Mouse (Mus musculus): ENCODE measurements around the gene Ahcyl1. TPM values are rescaled to one million over a fixed set of nuclear protein-coding genes. Genes with fewer than 3 reads are reported as not detected.

The Ahcyl1 gene
- total RNA-seq, 1 experiment from 2014 or later = 272 TPM

Other genes with a start within 250 kb of the Ahcyl1 start
- gene Kcnc4, start 237.0 kb downstream of the Ahcyl1 start, total RNA-seq (2021) = 7.4 and 8.1 TPM in 2 replicates
- 3.1 and 3.3 TPM in 2 replicates for gene Slc6a17, start 178.5 kb downstream of the Ahcyl1 start, total RNA-seq (2021)
- gene Ubl4b, start 141.5 kb downstream of the Ahcyl1 start, total RNA-seq (2021) = not detected in 2 replicates
- gene Alx3, start 101.5 kb downstream of the Ahcyl1 start, total RNA-seq (2021) = not detected in 2 replicates
- not detected in 2 replicates for gene Gm10961, start 65.2 kb downstream of the Ahcyl1 start, total RNA-seq (2021)
- gene Strip1, start 64.9 kb downstream of the Ahcyl1 start, total RNA-seq (2021) = 33.5 TPM in 2 replicates
- gene Csf1, start 63.9 kb upstream of the Ahcyl1 start, total RNA-seq (2021) = 17.4 and 18.5 TPM in 2 replicates
- not detected in 2 replicates for gene Eps8l3, start 180.7 kb upstream of the Ahcyl1 start, total RNA-seq (2021)
- 28.2 and 30.2 TPM in 2 replicates for gene Gstm5, start 199.3 kb upstream of the Ahcyl1 start, total RNA-seq (2021)
- gene Gstm7, start 235.3 kb upstream of the Ahcyl1 start, total RNA-seq (2021) = 52.8 and 70.5 TPM in 2 replicates
- 3.3 and 5.9 TPM in 2 replicates for gene Gstm6, start 247.2 kb upstream of the Ahcyl1 start, total RNA-seq (2021)